Mouse (Mus musculus): ENCODE measurements at regions not wholly inside any gene's neighbourhood (a gene's known extent, or its start where the extent isn't known, plus 50 kb on each side); places are given as distances from the start of the nearest gene placed in this dataset.

DNA sequence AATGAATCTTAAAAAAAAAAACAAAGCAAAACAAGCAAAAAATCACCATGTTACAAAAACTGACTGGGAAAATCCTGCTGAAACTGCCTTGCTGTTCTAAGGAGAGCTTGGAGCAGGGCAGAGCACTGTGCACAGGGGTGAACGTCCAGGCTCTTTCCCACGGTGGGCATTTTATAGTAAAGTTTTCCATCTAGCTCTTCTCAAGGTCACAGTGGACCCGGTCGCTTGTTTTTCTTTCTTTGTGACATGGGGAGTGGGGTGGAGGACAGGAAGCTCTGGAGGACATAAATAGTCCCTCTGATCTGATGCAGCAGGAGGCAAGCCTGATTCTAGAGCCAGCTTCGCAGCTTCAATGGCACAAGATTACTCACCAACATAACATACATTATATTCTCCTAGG lies 395.9 kb upstream of the Zmiz1 start:
- Histone ChIP-seq H3K4me2 (ENCODE audit: low read depth, low read length) (no peak overlapping the region), H3K4me1 (ENCODE audit: control insufficient read depth, insufficient read depth) (0 out of 2 replicates have a peak, but pooled peaks cover 10% of the 10 kb centered on the region), H3K36me3 (replicated peaks; ENCODE audit: control insufficient read depth, insufficient read depth, low read length) (no peaks in the 10 kb centered on the region), H3K27me3 (ENCODE audit: control insufficient read depth, insufficient read depth, low read length) (no peaks in the 10 kb centered on the region), H3K4me3 (ENCODE audit: low read depth, low read length) (no peak overlapping the region), H3K27ac (ENCODE audit: low read depth) (no peak overlapping the region), H3K9me3 (replicated peaks; ENCODE audit: control insufficient read depth, low read length) (no peaks in the 10 kb centered on the region), H3K9ac (replicated peaks; ENCODE audit: low read depth, low read length) (no peak overlapping the region)
- TF ChIP-seq CTCF (IDR thresholded peaks at IDR 0.05; ENCODE audit: low read depth), result no peak
- no peak for TF ChIP-seq EP300 (IDR thresholded peaks at IDR 0.05; ENCODE audit: low read depth)
- peak; percentile 30; the same call in 1 of the 2 replicates for ATAC-seq (ENCODE audit: insufficient read depth, low read depth)
- WGBS, result 28% methylated on average over 5 of the region's 5 CpGs
- peak; percentile 24 for DNase-seq (ENCODE audit: low spot score)

DNA sequence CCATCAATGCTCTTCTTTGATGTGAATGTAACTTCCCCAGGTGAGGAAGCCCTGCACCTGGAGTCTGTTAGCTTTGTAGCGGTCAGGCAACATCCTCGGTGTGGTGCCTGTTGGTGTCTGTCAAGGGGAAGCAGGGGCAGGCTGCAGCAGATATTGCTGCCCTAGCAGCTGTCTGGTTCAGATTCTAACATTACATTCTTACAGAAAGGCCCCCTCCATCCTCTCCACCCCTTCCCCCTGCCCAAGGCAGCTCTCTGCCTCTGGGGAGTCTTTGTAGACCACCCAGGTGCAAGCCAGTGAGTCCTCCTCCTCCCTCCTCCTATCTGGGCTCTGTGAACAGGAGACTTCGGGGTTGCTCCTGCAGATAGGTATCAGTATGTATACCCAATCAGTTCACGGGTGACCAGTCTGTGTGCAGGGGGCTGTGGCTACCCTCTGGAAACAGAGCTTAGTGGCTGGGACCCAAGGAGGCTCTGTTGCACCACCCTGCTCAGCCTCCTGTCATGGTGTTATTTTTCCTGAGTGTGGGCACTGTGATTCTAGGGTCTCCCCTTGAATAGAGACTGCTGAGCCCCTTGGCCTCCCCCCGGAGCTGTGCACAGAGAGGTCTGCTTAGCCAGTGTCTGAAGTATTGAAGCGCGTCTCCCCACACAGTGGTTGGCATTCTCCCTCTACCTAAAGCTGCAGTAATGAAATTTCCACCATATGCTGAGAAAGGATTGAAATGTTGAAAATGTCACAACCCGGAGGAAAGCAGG lies 394.6 kb upstream of the Zmiz1 start:
- TF ChIP-seq CTCF (IDR thresholded peaks at IDR 0.05; ENCODE audit: low read depth), result no peak
- TF ChIP-seq EP300 (IDR thresholded peaks at IDR 0.05; ENCODE audit: low read depth), result no peak
- Histone ChIP-seq H3K9me3 (replicated peaks; ENCODE audit: control insufficient read depth, low read length) (no peaks in the 10 kb centered on the region), H3K27me3 (ENCODE audit: control insufficient read depth, insufficient read depth, low read length) (no peaks in the 10 kb centered on the region), H3K4me1 (ENCODE audit: control insufficient read depth, insufficient read depth) (peaks cover 18% of the 10 kb centered on the region), H3K36me3 (replicated peaks; ENCODE audit: control insufficient read depth, insufficient read depth, low read length) (no peaks in the 10 kb centered on the region), H3K9ac (replicated peaks; ENCODE audit: low read depth, low read length) (no peak overlapping the region), H3K4me3 (ENCODE audit: low read depth, low read length) (no peak overlapping the region), H3K27ac (ENCODE audit: low read depth) (no peak overlapping the region), H3K4me2 (ENCODE audit: low read depth, low read length) (no peak overlapping the region)
- ATAC-seq (ENCODE audit: insufficient read depth, low read depth), result no peak
- DNase-seq (ENCODE audit: low spot score), result no peak
- 70% methylated on average over 8 of the region's 8 CpGs for WGBS

DNA sequence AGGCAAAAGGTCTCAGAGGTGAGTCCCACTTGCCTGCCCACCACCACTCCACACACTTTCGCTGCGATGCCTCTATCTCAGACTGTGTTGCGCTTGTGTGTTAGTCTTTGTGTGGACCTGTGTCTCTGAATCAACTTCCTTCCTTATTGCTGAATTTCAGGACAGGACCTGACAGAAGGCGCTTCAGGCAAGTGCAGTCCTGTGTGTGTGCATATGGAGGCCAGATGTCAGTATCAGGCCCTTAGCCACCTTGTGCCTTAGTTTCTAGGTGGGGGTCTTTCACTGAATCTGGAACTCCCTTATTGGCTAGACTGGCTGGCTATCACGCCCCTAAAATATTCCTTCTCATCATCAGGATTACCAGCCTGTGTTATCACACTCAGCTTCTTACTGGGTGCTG lies 391.6 kb upstream of the Zmiz1 start:
- H3K27ac ChIP-seq (ENCODE audit: low read depth), result no peak overlapping the region
- DNase-seq (ENCODE audit: low spot score), result no peak
- no peaks in the 10 kb centered on the region for H3K27me3 ChIP-seq (ENCODE audit: control insufficient read depth, insufficient read depth, low read length)
- H3K4me1 ChIP-seq (ENCODE audit: control insufficient read depth, insufficient read depth), result peaks cover 18% of the 10 kb centered on the region
- H3K36me3 ChIP-seq (replicated peaks; ENCODE audit: control insufficient read depth, insufficient read depth, low read length), result no peaks in the 10 kb centered on the region
- H3K9ac ChIP-seq (replicated peaks; ENCODE audit: low read depth, low read length), result no peak overlapping the region
- no peak for TF ChIP-seq CTCF (IDR thresholded peaks at IDR 0.05; ENCODE audit: low read depth)
- TF ChIP-seq EP300 (IDR thresholded peaks at IDR 0.05; ENCODE audit: low read depth), result no peak
- no peak overlapping the region for H3K4me3 ChIP-seq (ENCODE audit: low read depth, low read length)
- 94% methylated on average over 5 of the region's 5 CpGs for WGBS
- no peak overlapping the region for H3K4me2 ChIP-seq (ENCODE audit: low read depth, low read length)
- no peaks in the 10 kb centered on the region for H3K9me3 ChIP-seq (replicated peaks; ENCODE audit: control insufficient read depth, low read length)
- no peak for ATAC-seq (ENCODE audit: insufficient read depth, low read depth)

DNA sequence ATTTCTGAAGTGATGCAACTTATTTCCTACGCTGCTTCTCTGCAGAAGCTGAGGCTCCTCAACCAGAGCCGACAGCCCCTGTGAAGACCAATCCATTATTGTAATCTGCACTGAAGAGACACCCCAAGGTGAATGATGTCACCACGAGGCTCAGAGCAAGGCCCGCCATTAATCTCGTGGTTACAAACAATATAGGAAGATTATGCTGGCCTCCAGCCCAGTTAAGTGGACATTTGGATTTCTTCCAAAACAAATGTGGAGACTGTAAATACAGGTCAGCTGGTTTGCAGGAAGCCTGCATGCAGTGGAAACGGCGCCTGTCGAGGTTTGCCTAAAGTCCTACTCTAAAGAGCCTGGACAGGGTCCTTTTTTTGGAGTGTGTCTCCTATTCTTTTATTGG lies 390.6 kb upstream of the Zmiz1 start:
- TF ChIP-seq EP300 (IDR thresholded peaks at IDR 0.05; ENCODE audit: low read depth), result 0 out of 2 replicates have a peak, but pooled peaks have one; percentile 56
- TF ChIP-seq CTCF (IDR thresholded peaks at IDR 0.05; ENCODE audit: low read depth), result no peak
- Histone ChIP-seq H3K36me3 (replicated peaks; ENCODE audit: control insufficient read depth, insufficient read depth, low read length) (no peaks in the 10 kb centered on the region), H3K9me3 (replicated peaks; ENCODE audit: control insufficient read depth, low read length) (no peaks in the 10 kb centered on the region), H3K27me3 (ENCODE audit: control insufficient read depth, insufficient read depth, low read length) (no peaks in the 10 kb centered on the region), H3K4me3 (ENCODE audit: low read depth, low read length) (no peak overlapping the region), H3K27ac (ENCODE audit: low read depth) (no peak overlapping the region), H3K9ac (replicated peaks; ENCODE audit: low read depth, low read length) (no peak overlapping the region), H3K4me1 (ENCODE audit: control insufficient read depth, insufficient read depth) (peaks cover 11% of the 10 kb centered on the region), H3K4me2 (ENCODE audit: low read depth, low read length) (no peak overlapping the region)
- peak; percentile 90 for ATAC-seq (ENCODE audit: insufficient read depth, low read depth)
- peak; percentile 83 for DNase-seq (ENCODE audit: low spot score)
- WGBS, result 5% methylated on average over 8 of the region's 8 CpGs

DNA sequence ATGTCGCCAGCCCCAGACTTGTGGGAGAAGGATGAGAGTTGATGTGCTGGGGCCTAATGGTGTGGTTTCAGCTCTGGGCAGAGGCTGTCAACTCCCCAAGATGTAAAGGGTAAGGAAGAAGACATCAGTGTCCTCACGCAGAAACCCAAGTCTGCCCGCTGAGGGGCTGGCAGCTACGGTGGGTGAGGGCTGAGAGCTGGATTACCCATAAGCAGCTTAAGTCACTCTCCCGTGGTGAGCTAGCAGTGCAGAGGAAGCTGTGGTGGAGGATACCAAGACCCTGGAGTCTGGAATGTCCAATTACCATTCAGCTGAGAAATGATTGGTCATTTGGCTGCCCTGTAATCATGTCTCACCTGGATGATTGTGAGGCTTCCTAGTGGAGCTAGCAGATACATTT lies 385.8 kb upstream of the Zmiz1 start:
- TF ChIP-seq EP300 (IDR thresholded peaks at IDR 0.05; ENCODE audit: low read depth) (no peak), CTCF (IDR thresholded peaks at IDR 0.05; ENCODE audit: low read depth) (no peak)
- Histone ChIP-seq H3K4me3 (ENCODE audit: low read depth, low read length) (no peak overlapping the region), H3K9ac (replicated peaks; ENCODE audit: low read depth, low read length) (no peak overlapping the region), H3K27me3 (ENCODE audit: control insufficient read depth, insufficient read depth, low read length) (no peaks in the 10 kb centered on the region), H3K4me1 (ENCODE audit: control insufficient read depth, insufficient read depth) (peaks cover 7% of the 10 kb centered on the region), H3K4me2 (ENCODE audit: low read depth, low read length) (no peak overlapping the region), H3K27ac (ENCODE audit: low read depth) (no peak overlapping the region), H3K9me3 (replicated peaks; ENCODE audit: control insufficient read depth, low read length) (no peaks in the 10 kb centered on the region), H3K36me3 (replicated peaks; ENCODE audit: control insufficient read depth, insufficient read depth, low read length) (no peaks in the 10 kb centered on the region)
- DNase-seq (ENCODE audit: low spot score) (no peak), ATAC-seq (ENCODE audit: insufficient read depth, low read depth) (no peak)
- WGBS, result 63% methylated on average over 5 of the region's 5 CpGs
